Mouse (Mus musculus): ENCODE measurements at regions not wholly inside any gene's neighbourhood (a gene's known extent, or its start where the extent isn't known, plus 50 kb on each side); places are given as distances from the start of the nearest gene placed in this dataset.
A peak's percentile ranks its signal among the peaks of the same experiment; 100 is the strongest.

DNA sequence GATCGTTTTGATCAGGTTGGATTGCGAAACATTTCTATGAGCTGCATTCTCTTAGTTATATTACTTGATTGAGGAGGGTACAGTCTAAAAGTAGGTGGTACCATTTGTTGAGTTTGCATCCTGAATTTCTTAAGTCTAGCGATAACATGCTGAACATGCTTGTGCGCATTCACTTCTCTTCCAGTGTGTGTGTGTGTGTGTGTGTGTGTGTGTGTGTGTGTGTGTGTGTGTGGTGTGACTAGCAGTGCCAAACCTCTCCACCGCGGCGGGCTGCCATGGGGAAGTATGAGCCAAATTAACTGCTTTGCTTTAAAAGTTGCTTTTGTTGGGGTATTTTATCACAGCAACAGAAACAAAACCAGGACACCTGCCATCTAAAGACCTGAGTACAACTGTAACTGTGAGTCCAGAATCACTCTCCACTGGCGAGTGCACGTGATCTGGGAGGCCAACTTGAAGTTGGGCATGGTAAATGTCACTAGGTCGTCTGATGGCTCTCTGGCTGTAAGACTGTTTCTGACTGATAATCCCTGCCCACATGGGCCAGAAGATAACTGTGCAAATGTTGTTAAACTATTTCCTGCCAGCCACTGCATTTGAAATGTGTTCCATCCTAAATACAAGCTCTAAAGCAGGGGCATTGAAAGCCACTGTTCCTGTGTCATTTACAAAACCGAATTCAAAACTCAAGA lies 273.3 kb upstream of the Ppargc1a start:
- no peak for DNase-seq (ENCODE audit: low read depth, low spot score)

DNA sequence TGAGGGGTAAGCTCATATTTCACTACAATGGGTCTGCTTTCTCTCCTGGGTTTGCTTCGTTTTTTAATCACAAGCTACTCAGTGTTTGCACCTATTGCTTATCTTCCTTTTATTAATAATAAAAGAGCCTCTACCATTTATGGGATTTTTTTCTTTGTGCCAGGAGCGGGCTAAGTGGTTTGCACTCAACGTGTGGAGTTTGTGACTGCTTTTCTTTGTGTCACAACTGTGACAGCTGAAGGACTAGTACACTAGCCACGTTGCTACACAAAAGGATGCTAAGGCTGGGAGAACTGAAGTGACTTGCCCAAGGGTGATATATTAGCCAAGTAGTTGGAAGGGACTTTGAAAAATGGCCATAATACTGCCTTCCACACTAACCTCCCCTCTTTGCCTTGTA lies 271.8 kb upstream of the Ppargc1a start:
- DNase-seq (ENCODE audit: low read depth, low spot score), result no peak

DNA sequence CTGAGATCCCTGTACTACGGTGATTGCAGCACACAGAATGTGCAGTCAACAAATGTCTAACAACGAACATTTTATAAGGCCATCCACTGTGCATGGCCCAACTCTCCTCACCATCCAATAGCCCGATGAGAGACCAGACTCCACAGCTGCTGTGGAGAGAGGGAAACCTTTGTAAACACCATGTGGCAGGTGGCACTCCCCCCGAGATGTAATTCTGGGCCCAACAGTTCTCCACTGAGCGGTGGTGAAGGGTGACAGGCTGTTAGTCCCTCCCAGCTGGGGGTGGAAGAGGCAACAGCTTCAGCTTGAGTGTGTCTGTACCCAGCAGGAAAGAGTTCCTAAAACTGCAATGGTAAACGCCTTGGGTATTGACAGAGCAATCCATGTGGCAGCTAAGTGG lies 263.0 kb upstream of the Ppargc1a start:
- no peak for DNase-seq (ENCODE audit: low read depth, low spot score)

DNA sequence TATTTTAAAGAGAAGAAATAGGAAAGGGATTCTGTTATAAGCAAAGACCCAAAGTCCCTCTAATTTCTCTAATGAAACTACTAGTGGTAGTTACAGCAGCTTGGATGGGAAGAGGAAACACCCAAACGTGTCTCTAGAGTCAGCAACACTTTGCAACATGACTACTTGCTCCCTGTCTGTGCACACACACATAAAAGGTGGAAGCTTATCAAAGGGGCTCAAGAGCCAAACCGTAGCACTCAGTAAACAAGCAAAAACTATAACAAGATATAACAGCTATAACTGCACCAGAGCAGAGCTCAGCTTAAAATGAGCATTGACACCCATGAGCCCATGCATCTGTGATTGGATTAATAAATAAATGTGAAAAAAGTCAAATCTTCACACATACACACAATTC lies 262.5 kb upstream of the Ppargc1a start:
- no peak for DNase-seq (ENCODE audit: low read depth, low spot score)

DNA sequence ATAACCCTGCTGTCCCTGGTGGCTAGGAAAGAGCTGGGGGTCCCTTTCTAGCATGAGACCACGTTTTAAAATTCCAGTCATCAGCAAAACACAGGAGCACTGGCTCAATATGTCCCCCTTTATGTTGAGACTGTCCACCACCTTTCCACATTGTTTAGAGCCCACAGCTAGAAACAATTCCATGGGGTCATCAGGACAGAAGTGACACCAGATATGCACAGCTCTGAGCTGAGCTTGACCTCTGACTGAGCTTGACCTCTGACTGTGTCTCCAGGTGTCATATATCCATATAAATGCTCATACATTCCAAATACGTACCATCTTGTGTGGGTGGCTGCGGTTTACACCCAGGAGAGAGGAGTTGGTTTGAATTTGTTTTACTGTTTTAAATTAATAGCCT lies 262.1 kb upstream of the Ppargc1a start:
- DNase-seq (ENCODE audit: low read depth, low spot score), result no peak

DNA sequence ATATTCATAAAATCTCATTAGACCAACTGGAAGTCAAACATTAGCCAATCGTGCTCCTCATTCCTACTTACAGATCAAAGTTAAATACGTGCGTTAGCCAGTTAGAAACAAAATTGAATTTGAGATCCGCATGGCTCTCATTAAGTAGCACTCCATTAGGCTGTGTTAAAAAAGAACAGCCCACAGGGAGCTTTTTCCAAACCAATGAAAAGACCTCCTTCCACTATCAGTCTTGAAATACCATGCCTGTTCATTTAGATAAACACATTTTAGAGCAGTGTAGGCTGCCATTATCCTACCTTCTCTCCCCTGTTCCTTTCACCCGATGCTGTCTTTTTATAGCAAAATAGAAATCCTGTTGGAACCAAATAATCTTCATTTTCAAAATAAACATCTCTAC lies 261.5 kb upstream of the Ppargc1a start:
- DNase-seq (ENCODE audit: low read depth, low spot score), result no peak

DNA sequence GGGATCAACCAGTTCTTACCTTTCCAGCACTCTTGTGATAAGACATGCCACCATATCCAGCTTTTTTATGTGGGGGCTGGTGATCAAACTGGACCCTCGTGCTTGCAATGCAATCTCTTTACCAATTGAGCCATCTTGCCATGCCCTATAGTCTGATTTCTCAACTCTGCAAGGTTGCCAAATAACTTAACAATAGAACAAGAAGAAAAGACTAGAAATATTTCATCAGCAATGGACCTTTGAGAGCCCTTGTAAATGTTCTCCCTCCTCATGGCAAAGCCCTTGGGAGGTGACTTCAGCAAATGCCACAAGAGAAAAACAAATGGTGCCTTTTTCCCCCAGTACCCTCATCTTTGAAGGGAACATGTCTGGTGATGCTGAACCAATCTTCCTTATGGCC lies 258.7 kb upstream of the Ppargc1a start:
- DNase-seq (ENCODE audit: low read depth, low spot score), result no peak

DNA sequence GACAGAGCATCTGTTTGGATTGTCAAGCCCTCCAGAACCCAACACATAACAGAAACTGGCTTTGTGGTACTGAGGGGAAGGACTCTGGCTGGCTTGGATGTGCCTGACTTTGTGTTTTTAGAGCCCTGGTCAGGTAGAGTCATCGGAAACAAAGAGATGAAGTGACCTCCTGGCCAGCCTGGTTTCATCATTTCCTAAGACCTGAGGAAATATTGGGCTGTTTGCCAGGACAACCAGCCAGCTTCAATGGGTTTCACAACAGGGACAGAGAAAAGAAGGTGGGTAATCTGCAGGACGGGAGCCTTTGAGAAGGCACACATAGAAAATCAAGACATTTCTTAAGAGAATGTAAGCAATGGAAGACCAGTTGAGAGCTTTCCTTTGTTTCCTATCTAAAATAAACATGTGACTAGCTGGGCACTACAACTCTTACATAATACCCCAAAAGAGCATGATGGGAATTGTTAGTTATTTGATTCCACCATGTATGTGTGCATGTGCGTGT lies 258.1 kb upstream of the Ppargc1a start:
- DNase-seq (ENCODE audit: low read depth, low spot score), result no peak

DNA sequence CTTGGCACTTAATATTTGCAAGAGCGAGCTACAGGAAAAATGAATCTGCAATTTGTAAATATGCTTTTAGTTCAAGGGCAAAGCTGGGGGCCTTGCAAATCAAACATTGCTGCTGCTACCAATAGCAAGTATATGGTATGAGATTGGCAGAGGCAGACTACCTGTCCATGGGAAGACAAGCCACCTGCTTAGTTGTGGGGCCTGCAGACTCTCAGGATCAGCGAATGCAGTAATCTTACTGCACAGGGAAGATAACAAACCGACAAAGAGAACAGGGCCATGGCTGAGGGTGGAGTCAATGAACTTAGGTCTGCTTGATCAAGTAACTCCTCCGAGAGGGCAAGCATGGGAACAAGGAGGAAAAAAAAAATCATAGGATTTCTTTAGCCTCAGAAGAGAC lies 257.2 kb upstream of the Ppargc1a start:
- no peak for DNase-seq (ENCODE audit: low read depth, low spot score)

DNA sequence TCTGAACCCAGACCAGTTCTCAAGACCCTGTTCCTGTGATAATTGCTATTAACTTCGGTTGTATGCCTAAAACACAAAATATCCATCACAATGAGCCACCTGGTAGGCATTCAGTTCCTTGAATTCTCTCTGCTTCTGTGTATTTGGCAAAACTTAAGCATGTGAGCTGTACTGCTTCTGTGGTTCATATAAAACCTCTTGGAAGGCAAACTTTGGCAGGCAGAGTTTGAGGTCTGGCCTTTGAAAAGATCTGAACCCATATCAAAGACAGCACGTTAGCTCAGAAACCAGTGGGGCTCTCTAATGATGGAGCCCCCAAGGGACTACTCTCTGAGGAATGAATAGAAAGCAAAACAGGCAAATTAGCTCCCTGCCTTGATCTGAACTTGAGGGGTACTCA lies 256.1 kb upstream of the Ppargc1a start:
- no peak for DNase-seq (ENCODE audit: low read depth, low spot score)

DNA sequence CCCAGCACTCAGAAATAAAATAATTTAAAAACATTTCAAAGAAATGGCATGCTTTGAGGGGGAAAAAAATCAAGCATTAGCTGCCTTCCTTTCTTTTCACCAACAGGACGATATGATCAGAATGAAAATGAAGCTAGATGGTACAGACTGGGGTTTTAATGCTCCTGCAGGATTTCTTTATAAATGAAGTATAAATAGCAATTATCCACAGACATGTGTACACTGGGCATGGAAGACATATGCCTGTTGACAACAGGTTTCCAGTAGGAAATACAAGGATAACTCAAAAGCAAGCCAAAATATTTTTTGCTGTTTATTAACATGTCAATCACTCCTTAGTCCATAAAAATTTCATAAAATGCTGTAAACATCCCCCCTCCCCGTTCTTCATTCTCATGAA lies 248.7 kb upstream of the Ppargc1a start:
- no peak for DNase-seq (ENCODE audit: low read depth, low spot score)

DNA sequence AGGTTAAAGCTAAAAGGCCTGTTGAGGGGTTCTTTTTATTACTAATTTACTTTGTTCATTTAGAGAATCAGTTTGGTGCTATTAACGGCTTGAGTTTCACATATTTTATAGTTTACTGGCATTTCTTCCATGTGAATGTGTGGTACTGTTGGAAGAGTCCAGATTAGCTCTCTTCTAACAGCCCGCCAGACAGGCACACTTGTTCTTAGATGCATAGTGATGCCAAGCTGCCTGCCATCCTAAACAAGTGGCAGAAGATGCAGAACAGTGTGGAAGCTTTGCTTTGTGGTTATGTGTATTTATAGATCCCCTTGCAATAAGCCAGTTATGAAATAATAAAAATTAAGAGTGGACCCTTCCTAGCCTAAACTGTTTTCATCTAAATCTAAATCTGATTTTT lies 244.2 kb upstream of the Ppargc1a start:
- DNase-seq (ENCODE audit: low read depth, low spot score), result no peak

DNA sequence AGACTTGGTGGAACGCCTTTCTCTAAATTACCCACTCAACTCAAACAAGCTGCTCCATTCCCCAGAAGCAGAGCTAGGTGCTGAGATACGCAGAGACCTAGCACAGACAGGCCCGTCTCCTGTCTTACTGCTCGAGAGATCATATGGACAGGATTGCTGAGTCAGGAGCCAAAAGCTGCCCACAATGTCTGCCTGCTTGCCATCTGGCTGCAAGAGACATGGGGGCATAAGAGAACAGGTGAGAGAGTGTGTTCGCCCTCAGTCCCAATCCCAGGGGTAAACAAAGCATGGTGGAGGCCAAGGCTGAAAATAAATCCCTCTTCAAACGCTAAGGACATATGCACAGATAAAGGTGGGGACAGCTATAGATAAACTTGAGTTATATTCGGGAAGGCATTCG lies 234.0 kb upstream of the Ppargc1a start:
- DNase-seq (ENCODE audit: low read depth, low spot score), result no peak

DNA sequence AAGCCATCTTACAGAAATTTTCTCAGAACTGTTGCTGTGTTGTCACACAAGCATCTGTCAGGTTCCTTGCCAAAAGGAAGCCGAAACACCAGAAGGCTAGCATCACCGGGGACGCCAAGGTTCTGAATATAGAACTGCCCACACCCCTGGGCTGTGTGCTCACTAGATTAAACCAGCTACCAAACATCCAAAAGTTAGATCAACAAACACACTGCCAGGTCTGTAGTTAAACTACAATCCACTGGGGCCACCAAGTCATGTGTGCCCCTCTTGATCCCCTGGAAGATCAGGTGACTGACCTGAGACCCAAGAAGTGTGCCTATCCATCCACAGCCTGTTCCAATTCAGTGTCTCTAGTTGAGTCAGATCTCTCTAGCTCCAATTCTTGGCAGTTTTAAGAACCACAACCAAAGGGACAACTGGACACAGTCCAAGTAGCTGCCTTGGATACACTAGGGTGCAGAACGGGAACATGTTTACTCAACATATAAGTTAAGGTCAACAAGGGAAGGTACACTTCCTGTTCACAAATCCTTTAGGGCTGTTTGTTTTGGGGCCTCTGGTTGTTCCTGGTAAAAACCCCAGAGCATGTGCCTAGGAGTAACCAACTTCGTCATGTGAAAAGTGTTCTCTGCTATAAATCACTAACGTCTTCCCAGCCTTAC lies 232.0 kb upstream of the Ppargc1a start:
- no peak for DNase-seq (ENCODE audit: low read depth, low spot score)

DNA sequence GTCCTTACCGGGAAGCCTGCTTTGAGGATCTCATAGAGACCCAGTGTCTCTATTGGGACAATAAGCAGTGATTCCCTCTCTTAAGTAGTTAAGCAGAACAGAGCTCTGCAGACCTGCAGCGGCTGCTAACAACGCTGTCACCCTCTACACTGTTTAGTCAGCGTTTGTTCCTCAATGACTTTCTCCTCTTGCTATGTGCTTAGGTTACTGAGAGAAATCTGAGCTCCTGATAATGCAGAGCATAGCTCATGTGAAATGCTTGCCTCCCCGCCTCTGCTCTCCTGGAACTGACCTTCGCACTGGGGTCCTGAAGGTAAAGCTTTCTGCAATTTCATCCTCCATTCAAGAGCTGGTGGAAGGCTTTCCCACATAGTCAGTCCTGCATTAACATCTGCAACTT lies 226.6 kb upstream of the Ppargc1a start:
- no peak for DNase-seq (ENCODE audit: low read depth, low spot score)

DNA sequence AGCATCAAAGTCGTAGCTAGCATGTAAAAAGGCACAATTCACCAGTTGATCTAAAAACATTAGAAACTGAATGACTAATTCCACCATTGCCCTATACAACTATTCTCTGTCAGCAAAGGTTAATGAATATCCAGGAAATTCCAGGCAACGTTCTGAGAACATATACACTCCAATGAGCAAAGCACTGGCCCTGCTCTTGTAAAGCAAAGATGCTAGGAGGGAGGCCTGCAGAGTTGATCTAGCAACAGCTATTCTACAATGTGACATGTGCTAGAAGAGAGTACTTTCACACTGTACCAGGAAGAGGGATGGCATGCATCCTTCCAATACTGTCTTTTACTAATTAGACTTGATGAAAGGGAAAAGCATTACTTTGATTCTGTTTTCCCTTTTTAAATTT lies 225.4 kb upstream of the Ppargc1a start:
- no peak for DNase-seq (ENCODE audit: low read depth, low spot score)

DNA sequence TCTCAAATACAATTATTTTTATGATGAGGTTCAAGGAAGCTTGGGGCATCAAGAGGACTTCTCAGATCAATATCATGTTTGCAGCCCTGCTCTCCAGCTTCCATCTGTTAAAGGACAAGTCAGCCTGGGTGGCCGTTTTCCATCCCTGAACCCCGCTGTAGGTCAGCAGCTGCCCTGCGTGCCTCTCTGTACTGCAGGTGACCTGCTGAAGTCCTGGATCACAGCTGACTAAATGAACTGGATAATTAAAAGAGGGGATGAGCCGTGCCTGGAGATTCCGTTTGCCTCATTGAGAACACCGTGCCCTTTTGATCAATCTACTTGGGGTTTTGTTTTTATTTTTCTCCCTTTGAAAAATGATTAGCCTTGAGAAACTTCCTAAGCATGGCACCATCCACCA lies 221.2 kb upstream of the Ppargc1a start:
- DNase-seq (ENCODE audit: low read depth, low spot score), result no peak

DNA sequence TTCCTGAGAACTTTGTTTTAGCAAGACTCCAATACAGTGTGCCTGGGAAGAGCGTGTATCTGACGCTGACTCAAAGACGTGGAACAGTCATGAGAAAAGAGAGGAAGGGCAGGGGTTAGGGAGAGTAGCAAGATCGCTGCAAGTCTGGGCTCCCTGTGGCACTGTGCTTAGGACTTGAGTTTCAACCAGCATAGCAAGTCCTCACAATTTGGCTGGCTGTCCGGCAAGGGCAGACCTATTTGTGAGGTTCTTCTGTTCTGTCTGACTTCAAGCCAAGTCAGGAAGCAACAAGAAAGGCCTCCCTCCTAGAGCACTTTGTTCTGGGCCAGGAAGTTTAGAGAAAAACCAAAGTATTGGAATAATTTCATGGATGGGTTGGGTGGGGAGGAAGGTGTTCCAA lies 216.0 kb upstream of the Ppargc1a start:
- DNase-seq (ENCODE audit: low read depth, low spot score), result no peak

DNA sequence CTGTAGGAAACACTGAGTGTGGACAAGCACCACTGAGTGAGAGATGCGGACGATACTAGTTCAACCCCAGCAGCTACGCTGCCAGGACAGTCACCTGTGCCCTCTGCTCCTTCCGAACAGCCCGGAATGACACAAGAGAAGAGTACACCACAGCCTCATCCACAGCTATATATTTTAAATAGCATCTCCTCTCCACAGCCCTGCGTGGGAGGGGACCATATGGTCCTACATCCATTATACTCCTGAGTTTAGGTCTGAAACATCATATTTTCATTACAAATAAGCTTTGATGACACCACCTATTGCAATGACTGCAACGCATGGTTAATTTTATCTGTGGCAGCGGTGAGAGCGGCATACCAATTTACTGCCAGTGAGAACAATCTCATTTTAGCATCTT lies 215.6 kb upstream of the Ppargc1a start:
- DNase-seq (ENCODE audit: low read depth, low spot score), result no peak

DNA sequence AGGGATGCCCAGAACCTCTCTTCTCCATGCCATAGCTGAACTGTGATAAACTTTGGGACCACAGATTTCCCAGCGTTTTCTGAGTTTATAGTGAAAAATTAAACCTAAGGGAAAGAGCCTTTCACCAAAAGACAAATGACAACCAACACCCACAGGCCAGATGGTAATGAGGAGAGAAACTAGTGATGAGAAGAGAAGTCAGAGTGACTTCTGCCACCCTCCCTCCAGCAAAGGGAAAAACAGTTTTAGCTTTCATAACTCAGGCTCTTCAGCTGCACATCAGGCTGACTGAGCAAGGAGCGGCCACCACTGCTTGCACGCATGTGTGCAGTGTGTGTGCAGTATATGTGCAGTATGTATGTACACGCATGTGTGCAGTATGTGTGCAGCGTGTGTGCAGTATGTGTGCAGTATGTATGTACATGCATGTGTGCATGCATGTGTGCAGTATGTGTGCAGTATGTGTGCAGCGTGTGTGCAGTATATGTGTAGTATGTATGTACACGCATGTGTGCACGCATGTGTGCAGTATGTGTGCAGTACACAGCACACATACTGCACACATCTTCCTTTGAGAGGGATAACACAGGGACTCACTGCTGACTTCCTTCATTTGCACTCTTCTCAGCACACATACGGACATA lies 208.1 kb upstream of the Ppargc1a start:
- peak; percentile 3 for DNase-seq (ENCODE audit: low read depth, low spot score)

DNA sequence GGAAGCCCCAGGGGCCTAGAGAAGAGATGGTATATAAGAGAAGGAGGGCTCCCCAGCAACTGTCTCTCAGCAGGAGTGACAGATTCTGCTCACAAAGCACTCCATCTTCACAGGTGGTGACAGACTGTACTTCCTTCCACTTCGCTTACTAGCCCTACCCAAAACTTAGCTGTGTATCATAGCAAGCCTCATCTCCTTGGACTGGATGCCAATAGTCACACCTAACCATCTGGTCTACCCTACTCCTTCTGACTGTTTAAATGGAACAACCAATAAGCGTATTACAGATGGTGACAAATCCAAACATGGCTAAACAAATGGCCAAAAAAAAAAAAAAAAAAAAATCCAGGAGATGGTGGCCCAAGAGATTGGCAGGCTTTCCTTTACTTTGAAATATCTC lies 204.1 kb upstream of the Ppargc1a start:
- DNase-seq (ENCODE audit: low read depth, low spot score), result no peak

DNA sequence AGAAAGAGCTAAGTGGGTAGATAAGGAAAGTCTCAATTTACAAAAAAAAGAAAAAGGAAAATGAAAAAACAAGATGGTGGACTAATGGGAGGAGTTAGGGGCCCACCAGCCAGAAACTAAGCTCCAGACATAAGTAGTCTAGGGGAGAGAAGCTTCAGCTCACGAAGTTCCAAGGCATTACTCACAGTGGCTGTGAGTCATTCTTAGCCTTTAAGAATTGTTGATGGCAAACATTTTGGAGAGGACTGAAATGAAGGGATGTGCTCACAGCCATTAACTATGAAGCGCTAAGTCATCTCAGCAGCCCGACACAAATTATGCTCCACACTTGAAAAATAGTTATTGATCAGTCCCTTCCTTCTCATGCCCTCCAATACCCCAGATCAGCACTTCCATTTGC lies 198.6 kb upstream of the Ppargc1a start:
- DNase-seq (ENCODE audit: low read depth, low spot score), result no peak

DNA sequence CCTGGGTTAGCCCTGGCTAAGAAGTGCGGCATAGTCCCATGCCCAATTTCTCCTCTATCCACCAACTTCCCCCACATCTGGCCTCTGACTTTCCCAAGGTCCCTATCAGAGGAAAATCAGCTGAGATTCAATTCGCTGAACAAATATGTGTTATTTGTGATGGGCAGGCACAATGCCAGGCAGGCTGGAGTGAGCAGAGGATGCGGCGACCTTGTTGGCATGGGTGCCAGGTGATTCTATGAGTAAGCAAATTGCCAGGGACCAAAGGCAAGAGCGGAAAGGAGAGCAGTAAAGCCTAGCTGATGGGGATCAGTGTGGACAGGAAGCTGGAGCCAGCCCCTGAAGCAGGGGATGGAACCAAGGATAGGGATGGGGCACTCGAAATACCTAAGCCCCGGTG lies 196.9 kb upstream of the Ppargc1a start:
- no peak for DNase-seq (ENCODE audit: low read depth, low spot score)
